Mouse (Mus musculus) cerebellum, adult 11 months (tissue): ENCODE measurements at regions not wholly inside any gene's neighbourhood (a gene's known extent, or its start where the extent isn't known, plus 50 kb on each side); places are given as distances from the start of the nearest gene placed in this dataset.

Source experiments
- DNase-seq: peaks from one replicate; pipeline ENCODE4 v3.0.0; 2022

- no peak for DNase-seq
Observed at GRCm38 (mm10) chr12:7670114-7670513, 307.3 kb upstream of the Apob start.

GRCm38 (mm10) chr12:7670561-7670960, 306.9 kb upstream of the Apob start:
- DNase-seq: no peak

- DNase-seq: no peak
Observed at GRCm38 (mm10) chr12:7691996-7692395, 285.5 kb upstream of the Apob start.

- DNase-seq: no peak
Observed at GRCm38 (mm10) chr12:7698324-7698944, 279.0 kb upstream of the Apob start.

- DNase-seq: no peak
Observed at GRCm38 (mm10) chr12:7709102-7709501, 268.3 kb upstream of the Apob start.

GRCm38 (mm10) chr12:7709872-7710271, 267.6 kb upstream of the Apob start:
- no peak for DNase-seq

- no peak for DNase-seq
Observed at GRCm38 (mm10) chr12:7715091-7715490, 262.4 kb upstream of the Apob start.

GRCm38 (mm10) chr12:7718556-7718955, 258.9 kb upstream of the Apob start:
- DNase-seq: no peak

- DNase-seq: no peak
Observed at GRCm38 (mm10) chr12:7719080-7719479, 258.4 kb upstream of the Apob start.

GRCm38 (mm10) chr12:7724992-7725391, 252.5 kb upstream of the Apob start:
- DNase-seq: no peak

GRCm38 (mm10) chr12:7738020-7738419, 239.4 kb upstream of the Apob start:
- DNase-seq: no peak

GRCm38 (mm10) chr12:7738629-7739351, 238.7 kb upstream of the Apob start:
- no peak for DNase-seq

- no peak for DNase-seq
Observed at GRCm38 (mm10) chr12:7739352-7739994, 238.0 kb upstream of the Apob start.

GRCm38 (mm10) chr12:7746708-7747107, 230.7 kb upstream of the Apob start:
- no peak for DNase-seq

- DNase-seq: no peak
Observed at GRCm38 (mm10) chr12:7749319-7750238, 227.9 kb upstream of the Apob start.

GRCm38 (mm10) chr12:7754861-7755260, 222.6 kb upstream of the Apob start:
- DNase-seq: no peak

GRCm38 (mm10) chr12:7764795-7765697, 212.4 kb upstream of the Apob start:
- DNase-seq: no peak

- no peak for DNase-seq
Observed at GRCm38 (mm10) chr12:7774127-7774526, 203.3 kb upstream of the Apob start.

- DNase-seq: peak; percentile 11
Observed at GRCm38 (mm10) chr12:7776335-7776734, 201.1 kb upstream of the Apob start.

- peak; percentile 12 for DNase-seq
Observed at GRCm38 (mm10) chr12:7777220-7778055, 200.0 kb upstream of the Apob start.

GRCm38 (mm10) chr12:7778056-7778440, 199.4 kb upstream of the Apob start:
- no peak for DNase-seq
